Mouse (Mus musculus) spleen, postnatal 0 days (tissue): Measurements from ENCODE around the gene Txndc2. TPM values are rescaled to one million over a fixed set of nuclear protein-coding genes. Genes with fewer than 3 reads are reported as not detected.

ENCODE experiments used
- polyA plus RNA-seq: library from polyadenylated mRNA; unstranded; fragments of >200 nt; fragmentation: Nextera tagmentation; extraction: Ambion mirVana; gene quantifications from 2 replicates; pipeline ENCODE4 v1.2.1, GENCODE M21; 2015

Gene Txndc2
- not detected in 2 replicates for polyA plus RNA-seq

DNA sequence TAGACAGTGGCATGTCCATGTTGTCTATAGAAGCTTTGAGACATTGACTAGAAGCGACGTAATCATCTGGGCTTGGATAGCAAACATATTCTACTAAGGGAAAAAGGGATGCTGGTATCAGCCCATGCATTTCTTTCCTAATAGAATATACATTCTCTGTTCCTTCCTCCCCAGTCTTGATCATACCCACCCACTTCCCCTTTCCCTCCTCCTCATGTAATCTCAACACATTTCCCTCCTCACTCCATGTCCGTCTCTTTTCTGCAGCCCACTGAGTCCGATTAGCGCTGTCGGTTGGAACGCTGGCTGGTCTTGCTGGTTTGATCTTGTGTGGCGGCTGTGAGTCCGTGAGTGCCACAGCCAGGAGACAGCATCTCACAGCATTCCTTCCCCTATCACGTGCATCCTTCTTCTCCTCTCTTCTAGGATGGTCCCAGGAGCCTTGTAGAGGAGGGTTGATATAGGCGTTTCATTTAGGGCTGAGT, at the start of gene Txndc2:
Gene Txndc2 (minus strand): TSS at position 435 of the 485 bp plus-strand sequence.

DNA sequence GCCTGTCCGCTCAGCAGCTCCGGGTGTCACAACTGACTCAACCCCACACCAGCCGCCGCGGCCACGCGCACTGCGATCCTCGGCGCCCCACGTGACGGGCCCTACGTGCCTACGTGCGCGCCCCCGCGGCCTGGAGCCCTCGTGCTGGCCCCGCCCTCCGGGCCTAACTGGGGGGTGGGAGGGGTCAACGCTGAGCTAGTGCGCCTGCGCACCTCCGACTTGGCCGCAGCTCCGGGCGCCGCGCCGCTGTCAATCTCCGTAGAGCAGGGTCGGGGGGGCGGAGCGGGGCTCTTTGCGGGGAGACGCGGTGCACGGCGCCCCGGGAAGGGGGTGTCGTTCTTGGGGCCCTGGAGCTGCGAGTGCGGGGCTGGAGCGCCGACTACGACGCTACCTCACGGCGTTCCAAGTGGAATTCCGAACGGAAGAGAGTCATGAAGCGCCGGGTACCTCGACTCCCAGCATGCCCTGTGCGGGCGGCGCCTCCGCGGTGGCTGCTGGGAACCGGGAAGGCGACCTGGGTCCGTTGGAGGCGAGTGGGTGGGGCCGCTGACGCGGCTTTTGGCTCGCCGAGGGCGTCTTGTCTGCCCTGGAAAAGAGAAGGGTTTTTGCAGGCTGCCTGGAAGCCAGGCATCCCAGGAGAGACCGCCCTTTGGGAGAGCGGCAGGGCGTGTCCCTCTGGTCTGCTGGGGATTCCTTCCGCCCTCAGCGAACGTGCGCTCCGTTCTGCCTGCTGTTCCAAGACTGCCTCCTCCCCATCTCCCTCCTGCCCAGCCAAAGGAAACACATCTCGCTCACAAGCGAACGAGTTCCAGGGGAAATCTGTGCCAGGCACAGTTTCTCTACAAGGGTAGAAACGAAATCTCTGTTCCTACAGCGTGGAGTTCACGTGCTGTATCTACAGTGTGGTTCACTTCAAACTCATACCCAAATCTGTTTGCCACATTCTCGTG, 28.2 kb downstream of the Txndc2 start, which contains the start of gene Vapa:
Gene Vapa (minus strand): TSS at position 93 of the 950 bp plus-strand sequence.

Other genes starting within 250 kb of the Txndc2 start
- not detected in 2 replicates for gene Tmem232, start 101.4 kb downstream of the Txndc2 start, polyA plus RNA-seq
- 94.2 and 103 TPM in 2 replicates for gene Vapa, start 28.6 kb downstream of the Txndc2 start, polyA plus RNA-seq
- gene Rab31, start 130.6 kb upstream of the Txndc2 start, polyA plus RNA-seq = 15.3 and 20.9 TPM in 2 replicates
- 13.1 and 13.9 TPM in 2 replicates for gene Ppp4r1, start 140.4 kb upstream of the Txndc2 start, polyA plus RNA-seq
- 66.4 and 84.9 TPM in 2 replicates for gene Ralbp1, start 243.6 kb upstream of the Txndc2 start, polyA plus RNA-seq